Mouse (Mus musculus) kidney, adult 2 months (tissue): Measurements from ENCODE around the gene C1qtnf7.

ENCODE experiments used
- CTCF ChIP-seq: fragments of 200-500 bp; conservative IDR thresholded peaks from 2 replicates; pipeline ENCODE4 v1.5.1; 2011; ENCODE audit warnings: low read depth, mild to moderate bottlenecking, control low read depth, low read length, moderate library complexity, mixed read lengths; ENCODE audit not compliant: insufficient read depth, insufficient read length
- POLR2A ChIP-seq: fragments of 200-500 bp; IDR thresholded peaks from one replicate; pipeline ENCODE4 v1.6.1; 2011; ENCODE audit warnings: low read depth, low read length, control low read depth

GRCm38 (mm10) chr5:43665144-43665543, 149.8 kb downstream of the C1qtnf7 start:
- TF ChIP-seq CTCF (no peak), POLR2A (no peak)
